Mouse (Mus musculus): Measurements from ENCODE around the gene S100pbp.
A peak's percentile ranks its signal among the peaks of the same experiment; 100 is the strongest.
"Not testable (repeated sequence)": the region's sequence is repeated elsewhere in the genome, so short reads cannot be mapped to it uniquely, and the experiment has no call there.

Gene S100pbp

DNA sequence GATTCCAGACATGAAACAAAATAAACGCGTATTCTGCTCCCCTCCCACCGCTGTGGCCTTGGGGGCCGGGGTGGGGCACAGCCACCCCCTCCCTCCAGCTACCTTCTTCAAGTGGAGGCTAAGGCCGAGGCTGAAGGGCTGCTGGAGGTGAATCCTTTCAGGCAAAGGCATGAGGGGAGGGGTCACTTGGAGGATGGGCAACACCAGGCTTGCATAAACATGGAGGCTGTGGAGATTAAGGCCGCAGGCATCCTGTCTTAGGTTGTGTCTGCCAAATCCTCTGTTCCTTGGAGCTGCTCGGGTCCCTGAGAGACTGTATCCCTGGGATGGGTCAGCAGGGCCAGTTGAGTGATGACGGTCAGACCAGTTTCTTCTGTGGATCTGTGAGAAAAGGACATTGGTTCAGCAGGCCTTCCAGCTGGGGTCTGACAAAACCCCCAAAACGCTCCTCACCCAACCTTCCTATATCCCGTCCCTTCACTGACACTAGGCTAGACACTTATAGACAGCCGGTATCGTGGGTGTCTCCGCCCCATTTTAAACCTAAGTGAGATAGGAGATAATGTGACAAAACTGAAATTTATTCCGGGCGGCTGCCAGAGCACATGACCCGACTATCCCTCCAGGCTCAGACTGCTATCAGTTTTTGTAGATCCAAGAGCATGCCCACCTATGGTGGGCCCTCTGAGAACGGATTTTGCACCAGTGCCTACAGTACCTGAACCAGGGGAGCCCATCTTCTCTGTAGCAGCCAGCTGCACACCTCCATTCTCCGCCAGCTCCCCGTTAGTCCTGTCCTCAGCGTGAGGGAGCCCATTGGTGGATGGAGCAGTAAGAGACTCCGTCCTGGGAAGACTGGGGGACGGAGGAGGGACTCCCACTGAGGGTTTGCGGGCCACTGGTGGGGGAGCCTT lies 31.8 kb upstream of the S100pbp start:
- DNase-seq (ENCODE audit: low spot score): no peak

- no peak for DNase-seq (ENCODE audit: low spot score)
Observed at GRCm38 (mm10) chr4:129220376-129221089, 31.0 kb upstream of the S100pbp start.

DNA sequence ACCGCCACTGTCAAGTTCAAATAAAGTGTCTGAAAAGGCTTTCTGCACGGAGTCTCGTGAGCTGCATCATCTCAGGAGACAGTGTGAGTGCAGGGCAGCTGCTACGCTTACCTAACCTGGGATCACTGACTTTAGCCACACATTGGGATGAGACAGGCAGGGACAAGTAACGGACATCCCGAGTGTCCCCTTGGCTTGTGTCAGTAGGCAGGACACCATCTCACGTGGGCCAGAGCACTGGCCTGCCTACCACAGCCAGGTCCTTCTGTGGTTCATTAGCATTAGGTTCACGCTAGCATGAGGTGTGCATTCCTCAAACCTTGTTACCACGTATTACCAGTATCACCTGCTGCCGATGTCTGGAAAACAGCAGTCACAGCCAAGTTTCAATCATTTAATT lies 29.7 kb upstream of the S100pbp start:
- DNase-seq (ENCODE audit: low spot score): no peak

- no peak for DNase-seq (ENCODE audit: low spot score)
Observed at GRCm38 (mm10) chr4:129218569-129219175, 29.1 kb upstream of the S100pbp start.

- DNase-seq (ENCODE audit: low spot score): not testable (repeated sequence)
Observed at GRCm38 (mm10) chr4:129212486-129212885, 23.0 kb upstream of the S100pbp start.

- no peak for DNase-seq (ENCODE audit: low spot score)
Observed at GRCm38 (mm10) chr4:129211461-129211860, 21.9 kb upstream of the S100pbp start.

DNA sequence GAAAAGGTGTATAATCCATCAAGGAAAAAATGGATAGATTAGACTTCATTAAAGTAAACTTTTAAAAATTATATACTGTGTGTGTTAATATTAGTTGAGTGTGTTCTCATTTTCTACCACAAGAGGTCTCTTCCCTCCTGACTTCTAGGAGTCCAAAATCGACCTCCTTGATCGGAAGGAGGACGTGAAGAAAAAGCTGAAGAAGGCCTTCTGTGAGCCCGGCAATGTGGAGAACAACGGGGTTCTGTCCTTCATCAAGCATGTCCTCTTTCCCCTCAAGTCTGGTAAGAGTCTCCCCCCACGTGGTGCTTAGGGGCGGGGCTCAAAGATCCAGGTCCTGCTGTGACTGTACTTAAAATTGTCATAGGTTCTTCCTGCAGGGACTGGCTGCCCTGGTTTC lies 20.0 kb upstream of the S100pbp start:
- DNase-seq (ENCODE audit: low spot score): no peak

GRCm38 (mm10) chr4:129206792-129207191 lies 17.3 kb upstream of the S100pbp start:
- DNase-seq (ENCODE audit: low spot score): no peak

DNA sequence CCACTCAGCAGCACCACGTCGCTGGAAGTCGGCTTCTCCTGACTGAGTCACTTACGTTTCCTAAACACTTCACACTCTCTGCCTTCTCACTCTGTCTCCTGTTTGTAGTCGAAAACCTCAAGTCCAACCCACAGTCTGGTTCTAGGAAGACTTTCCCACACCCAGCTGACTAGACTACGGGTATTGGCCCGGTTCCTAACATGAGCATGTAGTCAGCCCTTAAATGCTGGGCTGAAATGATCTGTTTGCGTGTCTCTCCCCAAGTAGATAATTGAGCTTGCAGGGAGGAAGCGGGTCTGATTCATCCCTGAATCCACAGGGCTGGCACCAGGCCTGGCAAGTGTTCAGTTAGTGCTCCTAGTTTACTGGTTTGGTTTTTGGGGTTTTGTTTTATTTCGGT lies 15.1 kb upstream of the S100pbp start:
- DNase-seq (ENCODE audit: low spot score): no peak

GRCm38 (mm10) chr4:129197514-129197913 lies 8.0 kb upstream of the S100pbp start:
- no peak for DNase-seq (ENCODE audit: low spot score)

DNA sequence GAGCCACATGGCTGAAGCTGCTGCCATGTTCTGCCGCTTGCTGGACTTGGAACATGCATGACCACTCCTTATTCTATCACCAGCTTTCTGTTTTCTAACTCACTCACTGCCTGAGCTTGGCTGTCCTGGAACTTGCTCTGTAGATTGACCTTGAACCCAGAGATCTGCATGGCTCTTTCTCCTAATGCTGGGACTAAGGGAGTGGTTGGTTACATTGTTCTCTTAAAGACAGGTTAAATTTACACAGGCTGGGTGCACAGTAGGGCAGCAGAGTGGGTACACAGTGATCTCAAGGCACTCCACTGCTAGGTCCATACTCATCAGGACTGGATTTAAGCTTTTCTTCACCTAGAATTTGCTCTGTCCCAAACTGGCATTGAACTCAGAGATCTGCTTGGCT lies 4.8 kb upstream of the S100pbp start:
- DNase-seq (ENCODE audit: low spot score): no peak

DNA sequence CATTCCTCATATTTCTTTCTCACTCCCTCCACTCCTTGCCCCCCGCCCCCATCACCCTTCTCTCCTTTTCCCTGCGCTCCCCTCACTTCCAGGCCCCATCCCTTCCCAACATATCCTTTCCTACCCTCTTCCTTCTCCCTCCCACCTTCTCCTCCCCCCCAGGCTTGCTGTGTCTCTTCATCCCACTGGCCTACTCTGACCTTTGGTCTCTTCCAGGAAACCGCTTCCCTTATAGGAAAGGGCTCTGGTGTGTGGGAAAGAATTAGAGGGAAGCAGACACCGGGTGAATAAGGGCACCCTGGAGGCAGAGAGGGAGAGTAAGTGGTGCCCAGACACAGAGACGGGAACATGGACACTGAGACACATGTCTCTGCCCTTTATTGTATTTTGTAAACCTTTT lies 2.2 kb upstream of the S100pbp start:
- DNase-seq (ENCODE audit: low spot score): no peak

DNA sequence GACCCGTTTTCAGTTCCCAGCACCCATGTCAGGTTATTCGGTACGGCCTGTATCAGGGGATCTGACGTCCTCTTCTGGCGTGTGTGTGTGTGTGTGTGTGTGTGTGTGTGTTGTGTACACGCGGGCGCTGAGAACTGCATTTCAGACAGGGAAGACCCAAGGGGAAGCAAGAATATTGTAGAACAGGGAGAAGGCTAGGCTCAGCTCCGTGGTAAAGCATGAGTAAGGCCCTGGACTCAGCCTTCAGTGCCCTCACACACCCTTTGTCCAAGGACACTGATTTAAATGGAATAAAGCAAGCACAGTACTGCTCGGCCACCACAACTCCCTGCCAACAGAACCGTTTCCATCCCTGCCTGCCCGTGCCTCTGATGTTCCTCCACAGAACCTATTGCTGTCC lies 1.0 kb upstream of the S100pbp start:
- DNase-seq (ENCODE audit: low spot score): no peak

DNA sequence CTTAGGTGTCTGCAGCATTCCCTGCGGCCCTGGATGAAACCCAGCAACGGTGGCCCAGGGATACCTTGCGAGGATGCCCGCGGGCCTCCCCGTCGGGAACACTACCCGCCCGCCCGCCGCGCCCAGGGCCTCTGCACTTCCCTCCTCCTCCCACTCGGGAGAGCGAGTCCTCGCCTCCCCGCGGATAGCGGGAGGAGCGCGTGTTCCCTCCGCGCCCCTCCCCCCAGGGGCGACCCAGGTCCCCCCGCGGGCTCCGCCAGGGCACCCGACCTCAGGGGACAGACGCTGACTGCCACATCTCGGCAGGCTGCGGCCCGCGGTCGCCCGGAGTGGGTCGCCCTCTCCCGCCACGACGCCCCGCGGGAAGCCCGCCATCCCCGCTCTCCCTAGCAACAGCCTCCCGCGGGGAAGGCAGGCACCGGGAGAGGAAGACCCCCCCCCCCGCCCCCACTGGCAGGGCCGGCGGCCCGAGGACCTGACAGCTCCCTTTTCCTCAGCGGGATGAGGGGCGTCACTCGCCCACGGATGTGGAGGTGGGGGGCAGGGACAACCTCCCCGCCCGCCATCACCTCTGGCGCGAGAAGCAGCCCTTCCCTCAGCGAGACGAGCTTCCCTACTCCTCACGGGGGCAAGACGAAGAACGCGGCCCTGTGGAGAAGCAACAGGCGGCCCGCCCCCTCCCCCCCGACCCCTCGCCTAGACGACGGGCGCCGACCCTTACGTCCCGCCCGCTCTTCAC lies 555 bp downstream of the S100pbp start:
- DNase-seq (ENCODE audit: low spot score): peak; percentile 68

DNA sequence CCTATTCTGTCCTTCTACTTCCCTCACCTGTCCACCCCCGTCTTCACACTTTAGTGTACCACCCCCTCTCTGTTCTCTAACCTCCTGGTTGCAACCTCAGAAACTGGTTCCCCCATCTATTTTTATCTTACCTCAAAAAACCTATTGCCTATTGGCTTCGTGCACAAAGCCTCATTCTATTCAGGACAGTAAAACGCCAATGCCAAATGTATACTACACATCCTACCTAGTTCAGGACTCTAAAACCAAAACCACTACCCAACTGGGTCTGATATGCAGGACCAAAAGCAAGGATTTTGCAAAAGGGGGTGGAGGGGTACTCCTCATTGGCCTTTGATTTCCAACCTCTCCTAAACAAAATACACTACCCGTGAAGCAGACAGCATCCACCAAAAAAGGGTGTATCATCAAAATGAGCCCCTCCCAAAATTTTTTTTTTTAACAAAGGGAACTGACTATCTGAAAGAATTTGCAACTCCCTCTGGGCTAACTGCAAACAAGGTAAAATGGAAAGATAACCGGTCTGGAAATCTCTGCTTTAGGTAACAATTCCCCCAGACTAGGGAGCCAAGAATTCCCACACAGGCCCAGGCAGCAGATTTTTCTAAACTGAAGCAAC lies 1.4 kb downstream of the S100pbp start:
- DNase-seq (ENCODE audit: low spot score): no peak

GRCm38 (mm10) chr4:129179560-129179959 lies 10.0 kb downstream of the S100pbp start:
- no peak for DNase-seq (ENCODE audit: low spot score)

DNA sequence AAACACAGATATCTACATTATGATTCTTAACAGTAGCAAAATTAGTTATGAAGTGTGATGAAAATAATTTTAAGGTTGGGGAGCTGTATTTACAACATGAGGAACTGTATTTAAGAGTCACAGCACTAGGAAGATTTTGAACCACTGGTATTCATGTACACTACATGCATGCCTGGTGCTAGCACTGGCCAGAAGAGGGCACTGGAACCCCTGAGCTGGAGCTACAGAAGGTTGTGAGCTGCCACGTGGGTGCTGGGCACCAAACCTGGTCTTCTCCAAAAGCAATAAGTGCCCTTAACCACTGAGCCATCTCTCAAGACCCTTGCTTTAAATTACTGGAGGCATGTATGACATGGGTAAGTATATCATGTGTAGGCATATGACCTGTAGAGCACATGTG lies 17.0 kb downstream of the S100pbp start:
- DNase-seq (ENCODE audit: low spot score): no peak

- no peak for DNase-seq (ENCODE audit: low spot score)
Observed at GRCm38 (mm10) chr4:129161581-129162255, 27.8 kb downstream of the S100pbp start.

DNA sequence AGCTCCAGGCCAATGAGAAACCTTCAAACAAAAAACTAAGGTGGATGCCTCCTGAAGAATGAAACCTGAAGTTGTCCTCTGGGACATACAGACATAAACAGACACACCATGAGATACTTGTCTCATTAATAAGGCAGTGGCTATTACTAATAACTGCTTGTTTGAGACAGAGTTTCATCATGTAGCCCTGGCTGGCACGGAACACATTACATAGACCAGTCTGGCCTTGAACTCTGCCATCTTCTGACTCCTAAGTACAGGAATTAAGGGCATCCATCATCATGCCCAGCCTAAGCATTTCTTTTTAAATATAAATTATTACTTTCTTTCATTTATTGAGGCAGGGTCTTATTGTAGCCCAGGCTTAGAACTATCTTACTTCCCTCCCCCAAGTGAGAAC lies 28.5 kb downstream of the S100pbp start:
- DNase-seq (ENCODE audit: low spot score): no peak

- no peak for DNase-seq (ENCODE audit: low spot score)
Observed at GRCm38 (mm10) chr4:129158549-129158948, 31.0 kb downstream of the S100pbp start.

GRCm38 (mm10) chr4:129157541-129157940 lies 32.0 kb downstream of the S100pbp start:
- DNase-seq (ENCODE audit: low spot score): no peak
